Mouse (Mus musculus) lung, postnatal 0 days (tissue): ENCODE data around the gene Cd9.

Source experiments
- CTCF ChIP-seq: IDR thresholded peaks from 2 replicates; pipeline ENCODE4 v1.5.1; 2016; ENCODE audit warnings: antibody characterized with exemption, mild to moderate bottlenecking
- EP300 ChIP-seq: IDR thresholded peaks from 2 replicates; pipeline ENCODE4 v1.6.1; 2016; ENCODE audit warnings: antibody characterized with exemption, mild to moderate bottlenecking, control low read depth

GRCm38 (mm10) chr6:125512950-125513596 lies 18.5 kb upstream of the Cd9 start:
- no peak; the same call in 1 of the 2 replicates for TF ChIP-seq EP300
- no peak for TF ChIP-seq CTCF
